In genomic region chr11:83572223-83572622, GRCm38 (mm10) we compare ENCODE assay signal across 12 mouse cellular contexts. TPM values are rescaled to one million over a fixed set of nuclear protein-coding genes. Genes with fewer than 3 reads are reported as not detected.
DNase-seq lines count a peak whose midpoint lies in the region; ATAC-seq and TF ChIP-seq lines count a peak whose summit lies in the region.
"Had no signal": no experiment of that assay in that cellular context is flagged by ENCODE, and none has a peak within 500 bp of the region (broad histone marks: within the 10 kb centered on the region; RNA-seq: fewer than 3 reads in every experiment).

No protein-coding gene starts in this region.

- H3K4me2 ChIP-seq in kidney, embryonic 14.5 days (replicated peaks; ENCODE audit: low read depth, low read length), result no peak overlapping the region
- no peak overlapping the region for H3K4me2 ChIP-seq in heart, embryonic 15.5 days
- H3K4me2 ChIP-seq: neural tube, embryonic 15.5 days had no signal

- H3K4me1 ChIP-seq in kidney, adult 2 months (ENCODE audit: control insufficient read depth, insufficient read depth, low read length), result no peaks in the 10 kb centered on the region
- H3K4me1 ChIP-seq in kidney, embryonic 14.5 days (ENCODE audit: control insufficient read depth, insufficient read depth, low read length), result no peaks in the 10 kb centered on the region
- no peaks in the 10 kb centered on the region for H3K4me1 ChIP-seq in heart, embryonic 15.5 days (replicated peaks)
- H3K4me1 ChIP-seq: neural tube, embryonic 15.5 days had no signal

- no peak overlapping the region for H3K9ac ChIP-seq in kidney, embryonic 14.5 days (ENCODE audit: low read depth, low read length)
- H3K9ac ChIP-seq in heart, embryonic 15.5 days, result no peak overlapping the region
- H3K9ac ChIP-seq: liver, embryonic 14.5 days; neural tube, embryonic 15.5 days had no signal

- no peaks in the 10 kb centered on the region for H3K9me3 ChIP-seq in kidney, embryonic 14.5 days (ENCODE audit: control insufficient read depth, low read length)
- H3K9me3 ChIP-seq in heart, embryonic 15.5 days (replicated peaks), result no peaks in the 10 kb centered on the region
- H3K9me3 ChIP-seq: neural tube, embryonic 15.5 days had no signal

- no peak for TF ChIP-seq CTCF in kidney, adult 2 months (conservative IDR thresholded peaks at IDR 0.05; ENCODE audit: insufficient read depth, insufficient read length, low read depth, low read length)

- peak; percentile 63 for DNase-seq in kidney, adult 2 months
- DNase-seq in MEL-GATA-1-ER (ENCODE audit: extremely low read depth, low read depth), result peak; percentile 94
- peak; percentile 61 for DNase-seq in lung, postnatal 36 days
- no peak for DNase-seq in c-Kit-positive CD71-positive TER-119-positive erythroid progenitor cells, embryonic 14.5 days (ENCODE audit: low spot score)
- DNase-seq in cerebellum, adult 18-20 months, result no peak
- DNase-seq in cerebellum, adult 11-12 months, result no peak
- DNase-seq: cerebellum, adult 9-10 months had no signal

- H3K27me3 ChIP-seq in kidney, adult 2 months (replicated peaks; ENCODE audit: control insufficient read depth, insufficient read depth, low read length), result no peaks in the 10 kb centered on the region
- no peaks in the 10 kb centered on the region for H3K27me3 ChIP-seq in kidney, embryonic 14.5 days (ENCODE audit: control insufficient read depth, insufficient read depth, low read length)
- H3K27me3 ChIP-seq in heart, embryonic 15.5 days, result no peaks in the 10 kb centered on the region
- H3K27me3 ChIP-seq: neural tube, embryonic 15.5 days had no signal

- no peaks in the 10 kb centered on the region for H3K36me3 ChIP-seq in kidney, adult 2 months (ENCODE audit: control insufficient read depth, insufficient read depth, low read length)
- no peaks in the 10 kb centered on the region for H3K36me3 ChIP-seq in kidney, embryonic 14.5 days (ENCODE audit: control insufficient read depth, insufficient read depth, low read length)
- H3K36me3 ChIP-seq in heart, embryonic 15.5 days, result no peaks in the 10 kb centered on the region
- H3K36me3 ChIP-seq: neural tube, embryonic 15.5 days had no signal

- ATAC-seq in kidney, embryonic 14.5 days (ENCODE audit: low FRiP score, low TSS enrichment), result no peak
- 0 out of 2 replicates have a peak, but pooled peaks have one; percentile 53 for ATAC-seq in heart, embryonic 15.5 days (replicated peaks; ENCODE audit: insufficient number of reproducible peaks, insufficient read depth, low FRiP score, low read depth)

- WGBS in kidney, adult 2 months, result 62% methylated on average over 8 of the region's 8 CpGs
- 76% methylated on average over 8 of the region's 8 CpGs for WGBS in kidney, embryonic 14.5 days
- 68% methylated on average over 8 of the region's 8 CpGs for WGBS in heart, embryonic 15.5 days

- no peak for TF ChIP-seq POLR2A in kidney, adult 2 months (IDR thresholded peaks at IDR 0.05; ENCODE audit: low read depth, low read length)

- H3K27ac ChIP-seq in kidney, adult 2 months (ENCODE audit: insufficient read depth, low read depth, low read length), result no peak overlapping the region
- H3K27ac ChIP-seq in kidney, embryonic 14.5 days (ENCODE audit: low read depth, low read length), result no peak overlapping the region
- H3K27ac ChIP-seq in heart, embryonic 15.5 days, result no peak overlapping the region
- H3K27ac ChIP-seq: liver, embryonic 14.5 days; neural tube, embryonic 15.5 days had no signal

- H3K4me3 ChIP-seq in kidney, adult 2 months (ENCODE audit: insufficient read depth, low read depth, low read length), result no peak overlapping the region
- H3K4me3 ChIP-seq in kidney, embryonic 14.5 days (ENCODE audit: low read length), result no peak overlapping the region
- no peak overlapping the region for H3K4me3 ChIP-seq in heart, embryonic 15.5 days
- H3K4me3 ChIP-seq: neural tube, embryonic 15.5 days had no signal

RNA-seq across cellular contexts. Expression of gene Ccl9, which starts 6.2 kb away (rescaled TPM):
- 0.92 and 1.7 TPM in 2 replicates for polyA plus RNA-seq in kidney, adult 2 months (2012; rRNA removed)
- polyA plus RNA-seq in kidney, embryonic 14.5 days (2014; fragmentation: Nextera tagmentation; extraction: Ambion mirVana), result 3.1 and 3.6 TPM in 2 replicates
- 3.0 and 7.0 TPM in 2 replicates for polyA plus RNA-seq in heart, embryonic 15.5 days (2015; fragmentation: Nextera tagmentation; extraction: Ambion mirVana)

RNA-seq across cellular contexts. Expression of gene Ccl6, which starts 20.7 kb away (rescaled TPM):
- polyA plus RNA-seq in kidney, adult 2 months (2012; rRNA removed), result 3.9 and 6.2 TPM in 2 replicates
- polyA plus RNA-seq in kidney, embryonic 14.5 days (2014; fragmentation: Nextera tagmentation; extraction: Ambion mirVana), result 4.4 and 4.6 TPM in 2 replicates
- polyA plus RNA-seq in heart, embryonic 15.5 days (2015; fragmentation: Nextera tagmentation; extraction: Ambion mirVana), result 5.5 and 5.9 TPM in 2 replicates

RNA-seq across cellular contexts. Expression of gene Ccl5, which starts 41.9 kb away (rescaled TPM):
- polyA plus RNA-seq in kidney, adult 2 months (2012; rRNA removed), result 11.5 and 70.3 TPM in 2 replicates
- polyA plus RNA-seq in kidney, embryonic 14.5 days (2014; fragmentation: Nextera tagmentation; extraction: Ambion mirVana), result 0.69 TPM in 1 of 2 replicates, not detected in the other
- 0.52 and 1.7 TPM in 2 replicates for polyA plus RNA-seq in heart, embryonic 15.5 days (2015; fragmentation: Nextera tagmentation; extraction: Ambion mirVana)
- polyA plus RNA-seq: neural tube, embryonic 15.5 days had no signal

RNA-seq across cellular contexts. Expression of gene Heatr9, which starts 50.2 kb away (rescaled TPM):
- 0.03 TPM in 1 of 2 replicates, not detected in the other for polyA plus RNA-seq in kidney, adult 2 months (2012; rRNA removed)
- not detected in 2 replicates for polyA plus RNA-seq in kidney, embryonic 14.5 days (2014; fragmentation: Nextera tagmentation; extraction: Ambion mirVana)
- 0.09 TPM in 1 of 2 replicates, not detected in the other for polyA plus RNA-seq in heart, embryonic 15.5 days (2015; fragmentation: Nextera tagmentation; extraction: Ambion mirVana)
- polyA plus RNA-seq: intestine, embryonic 14.5 days; liver, embryonic 14.5 days; neural tube, embryonic 15.5 days had no signal

Comparison
In these comparisons a context has a peak if more than half of its experiments do, and no peak if none do; other contexts are left out.
1. DNase-seq: peak in kidney, adult 2 months (single experiment), MEL-GATA-1-ER (single experiment) and lung, postnatal 36 days (single experiment); none in c-Kit-positive CD71-positive TER-119-positive erythroid progenitor cells, embryonic 14.5 days (single experiment), cerebellum, adult 18-20 months (0 of 2) and cerebellum, adult 11-12 months (single experiment).